Mouse (Mus musculus) embryonic stem cell, embryonic (primary cell): ENCODE results near the gene Eif2b4.

Experiments
- CTCF ChIA-PET, 4 experiments: fragments of 300-600 bp in 2 of 4; fragments of 350-600 bp in 2 of 4; sonication (Branson Sonifier 250); formaldehyde crosslinking; loops; one replicate each; lab custom pipeline; 2022; ENCODE audit warnings: inconsistent platforms in 2 of 4; lab: Charles Lee
- POLR2A ChIA-PET, 4 experiments: fragments of 300-600 bp in 2 of 4; fragments of 350-600 bp in 2 of 4; sonication (Branson Sonifier 250); formaldehyde crosslinking; loops; one replicate each; lab custom pipeline; 2022; ENCODE audit warnings: antibody characterized with exemption in 4 of 4, inconsistent platforms in 1 of 4; lab: Charles Lee

The Eif2b4 gene

DNA sequence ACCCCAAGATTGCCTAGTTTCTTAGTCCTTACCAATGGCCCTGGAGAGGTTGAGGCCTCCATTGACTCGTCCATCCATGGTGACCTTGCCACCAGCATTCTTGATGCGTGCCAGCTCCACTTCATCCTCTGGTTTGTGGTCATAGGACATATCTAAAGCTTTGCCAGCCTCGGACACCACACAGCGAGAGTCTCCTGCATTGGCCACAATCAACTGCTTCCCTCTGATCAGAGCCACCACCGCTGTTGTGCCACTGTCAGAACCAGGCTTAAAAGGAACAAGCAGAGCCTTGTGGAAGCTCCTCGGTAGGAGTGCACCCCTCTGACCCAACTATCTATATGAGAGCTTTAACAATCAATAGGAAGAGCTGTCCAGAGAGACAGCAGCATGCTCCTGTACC, 11.2 kb upstream of the Eif2b4 start:
- ChIA-PET POLR2A (interaction anchor here in 2 of 4 experiments (1.3 to 17.9 kb wide), 8 partner anchors 3 to 156 kb away, joined by 4 to 240 read pairs (median 8); partner anchors contain the start of genes Eif2b4 (in 2 of the 2), Ppm1g (in 2 of the 2), Snx17 (in 2 of the 2) and Atraid (in 1 of the 2)), CTCF (no interaction called here)

DNA sequence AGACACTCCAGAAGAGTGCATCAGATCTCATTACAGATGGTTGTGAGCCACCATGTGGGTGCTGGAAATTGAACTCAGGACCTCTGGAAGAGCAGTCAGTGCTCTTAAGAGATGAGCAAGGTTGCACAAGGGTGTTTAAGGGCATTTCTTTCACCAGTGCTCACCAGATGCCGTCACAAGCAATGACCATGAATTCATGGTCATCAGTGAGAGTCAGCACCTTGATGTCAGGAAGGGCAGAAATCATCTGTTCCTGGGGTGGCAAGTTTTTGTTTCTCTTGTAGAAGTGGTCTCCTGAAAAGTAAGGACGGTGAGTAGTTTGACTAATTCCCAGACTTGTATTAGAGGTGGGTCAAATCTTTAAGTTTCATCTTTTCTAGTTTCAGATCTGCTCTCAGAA, 10.6 kb upstream of the Eif2b4 start:
- CTCF ChIA-PET: no interaction called here
- POLR2A ChIA-PET: interaction anchor here in 2 of 4 experiments (1.3 to 17.9 kb wide), 9 partner anchors 4 to 156 kb away, joined by 4 to 240 read pairs (median 16); partner anchors contain the start of genes Eif2b4 (in 2 of the 2), Ppm1g (in 2 of the 2), Snx17 (in 2 of the 2) and Atraid (in 1 of the 2)

DNA sequence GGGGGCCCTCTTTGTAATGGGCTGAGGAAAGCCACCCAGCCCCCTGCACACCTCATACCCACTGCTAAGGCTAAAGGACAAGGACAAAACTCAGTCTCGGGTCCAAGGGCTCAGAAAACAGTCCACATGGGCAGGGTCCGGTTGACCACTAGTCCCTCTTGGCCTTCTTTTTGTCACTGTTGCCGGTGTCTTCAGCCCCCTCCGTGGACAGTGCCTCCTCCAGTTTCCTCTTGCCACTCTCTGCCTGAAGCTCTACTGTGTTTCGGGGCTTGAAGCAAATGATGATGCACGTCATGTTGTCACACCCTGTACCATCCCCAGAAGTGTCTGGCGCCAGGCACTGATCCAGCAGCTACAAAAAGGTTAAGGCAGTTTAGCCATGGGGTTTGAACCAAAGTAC, 9.7 kb upstream of the Eif2b4 start:
- POLR2A ChIA-PET: interaction anchor here (0.7 to 17.9 kb wide), 35 partner anchors 4 to 316 kb away, joined by 3 to 263 read pairs (median 7); partner anchors contain the start of genes Gm29609 (in 4 of the 4), Gtf3c2 (in 4 of the 4), Eif2b4 (in 3 of the 4) and Snx17 (in 3 of the 4)

DNA sequence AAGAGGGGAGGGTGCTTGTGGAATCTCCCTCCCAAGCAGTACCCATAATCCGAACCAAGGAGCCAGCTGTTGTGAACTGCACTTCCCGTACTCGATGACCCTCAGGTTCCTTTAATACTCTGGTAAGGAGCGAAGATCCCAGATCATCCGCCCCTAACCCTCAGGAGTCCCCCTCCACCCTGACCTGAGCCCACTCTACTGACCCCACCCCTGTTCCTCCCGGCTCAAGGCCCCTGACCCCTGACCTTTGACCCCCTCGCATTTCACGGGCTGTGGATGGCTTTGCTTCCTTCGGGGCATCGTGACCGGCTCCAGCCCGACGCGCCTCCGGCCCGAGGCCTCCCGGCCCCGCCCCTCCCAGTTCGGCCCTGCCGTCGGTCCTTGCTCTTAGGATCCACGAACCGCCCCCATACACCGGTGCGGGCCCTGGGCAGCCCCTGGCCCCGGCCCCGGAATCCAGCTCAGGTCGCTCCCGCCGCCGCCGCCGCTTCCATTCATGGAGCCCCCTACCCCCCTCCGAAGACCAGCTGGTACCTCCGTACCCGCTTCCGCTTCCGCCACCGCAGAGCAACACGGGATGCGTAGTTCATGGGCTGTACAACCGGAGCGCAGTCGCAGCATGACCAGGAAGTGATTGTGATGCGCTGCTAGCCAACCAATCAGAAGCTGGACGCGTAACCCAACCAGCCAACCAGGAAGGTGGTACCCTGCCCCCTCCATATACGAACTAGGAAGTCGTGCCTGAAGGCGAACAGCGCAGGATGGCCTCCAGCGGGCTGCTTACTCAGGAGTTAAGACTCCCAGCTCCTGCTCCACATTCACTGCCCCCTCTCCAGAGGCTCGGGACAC, 8.7 kb upstream of the Eif2b4 start, which contains the start of gene Zfp513:
Zfp513 (minus strand) TSS at position 562 of the 849 bp plus-strand sequence.
- ChIA-PET CTCF (interaction anchor here in 3 of 4 experiments (0.7 to 2.2 kb wide), 9 partner anchors 10 to 154 kb away, joined by 3 to 13 read pairs (median 3); partner anchors contain the start of genes Ppm1g (in 2 of the 3), Atraid (in 1 of the 3), Eif2b4 (in 1 of the 3) and Snx17 (in 1 of the 3)), POLR2A (interaction anchor here (0.6 to 17.9 kb wide), 81 partner anchors 4 to 1257 kb away, joined by 3 to 263 read pairs (median 4); partner anchors contain the start of genes Eif2b4 (in 4 of the 4), Gm29609 (in 4 of the 4), Gtf3c2 (in 4 of the 4) and Snx17 (in 4 of the 4))

More for the DNA sequence above, 9.7 kb upstream of the Eif2b4 start:
- CTCF ChIA-PET: interaction anchor here in 3 of 4 experiments (0.7 to 2.2 kb wide), 5 partner anchors 10 to 18 kb away, joined by 3 to 13 read pairs (median 5); partner anchors contain the start of genes Eif2b4 (in 1 of the 3), Ppm1g (in 1 of the 3) and Snx17 (in 1 of the 3)

DNA sequence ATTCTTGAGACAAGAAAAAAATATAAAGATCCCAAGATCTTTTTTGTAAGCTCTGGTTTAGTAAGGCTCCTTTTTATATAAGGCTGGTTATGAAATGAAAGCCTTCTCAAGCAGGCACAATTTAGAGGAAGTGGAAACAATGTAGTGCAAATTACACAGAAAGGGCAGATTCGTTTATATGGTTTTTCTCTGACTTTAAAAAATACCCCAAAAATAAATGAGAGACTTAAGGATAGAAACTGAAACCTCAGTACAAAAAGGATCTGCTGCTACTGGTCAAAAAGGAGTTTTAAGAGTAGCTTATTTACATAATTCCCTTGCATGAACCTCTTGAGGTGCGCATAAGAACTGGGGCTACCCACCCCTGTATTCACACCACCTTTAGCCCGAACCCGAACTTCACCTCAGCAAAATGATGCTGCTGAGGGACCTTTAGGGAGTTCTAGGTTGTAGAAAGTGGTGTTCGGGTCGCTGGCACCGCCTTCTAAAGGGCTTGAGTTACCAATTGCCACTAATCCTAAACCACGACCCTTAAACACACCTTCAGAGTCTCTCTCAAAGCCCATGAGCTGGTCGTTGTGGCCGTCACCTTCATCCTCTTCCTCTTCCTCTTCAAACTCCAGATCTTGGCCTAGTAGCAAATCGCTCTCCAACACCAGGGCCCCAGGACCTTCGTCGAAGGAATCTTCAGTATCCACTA, 8.0 kb upstream of the Eif2b4 start:
- CTCF ChIA-PET: interaction anchor here in 1 of 4 experiments (0.6 to 2.2 kb wide), 3 partner anchors 9 to 80 kb away, joined by 3 to 13 read pairs (median 8); partner anchors contain the start of genes Eif2b4 and Snx17
- POLR2A ChIA-PET: interaction anchor here (0.6 to 17.9 kb wide), 44 partner anchors 4 to 326 kb away, joined by 3 to 263 read pairs (median 6); partner anchors contain the start of genes Gm29609 (in 4 of the 4), Gtf3c2 (in 4 of the 4), Eif2b4 (in 3 of the 4) and Snx17 (in 3 of the 4)

DNA sequence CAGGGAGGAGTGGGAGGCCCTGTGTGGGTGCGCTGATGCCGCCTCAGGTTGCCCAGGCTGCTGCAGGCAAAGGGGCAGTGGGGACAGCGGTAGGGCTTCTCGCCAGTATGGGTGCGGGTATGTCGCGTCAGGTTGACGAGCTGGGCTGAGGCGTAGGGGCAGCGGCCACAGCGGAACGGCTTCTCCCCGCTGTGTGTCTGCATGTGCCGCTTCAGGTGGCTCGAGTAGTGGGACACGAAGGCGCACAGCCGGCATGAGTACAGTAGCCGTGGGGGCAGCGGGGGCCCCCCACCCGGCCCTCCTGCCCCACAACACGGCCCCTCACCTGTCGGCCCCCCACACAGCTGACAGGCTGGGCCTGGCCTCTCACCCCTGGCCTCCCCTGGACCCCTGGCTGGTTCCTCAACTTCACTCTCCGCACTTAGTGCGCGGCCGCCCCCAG, 7.1 kb upstream of the Eif2b4 start:
- CTCF ChIA-PET: interaction anchor here in 2 of 4 experiments (0.6 to 1.0 kb wide), 2 partner anchors 59 to 79 kb away, joined by 3 read pairs; no protein-coding TSS in a partner anchor
- POLR2A ChIA-PET: interaction anchor here (0.6 to 17.9 kb wide), 17 partner anchors 3 to 301 kb away, joined by 3 to 263 read pairs (median 14); partner anchors contain the start of genes Eif2b4 (in 2 of the 4), Gm29609 (in 2 of the 4), Gtf3c2 (in 2 of the 4) and Snx17 (in 2 of the 4)

DNA sequence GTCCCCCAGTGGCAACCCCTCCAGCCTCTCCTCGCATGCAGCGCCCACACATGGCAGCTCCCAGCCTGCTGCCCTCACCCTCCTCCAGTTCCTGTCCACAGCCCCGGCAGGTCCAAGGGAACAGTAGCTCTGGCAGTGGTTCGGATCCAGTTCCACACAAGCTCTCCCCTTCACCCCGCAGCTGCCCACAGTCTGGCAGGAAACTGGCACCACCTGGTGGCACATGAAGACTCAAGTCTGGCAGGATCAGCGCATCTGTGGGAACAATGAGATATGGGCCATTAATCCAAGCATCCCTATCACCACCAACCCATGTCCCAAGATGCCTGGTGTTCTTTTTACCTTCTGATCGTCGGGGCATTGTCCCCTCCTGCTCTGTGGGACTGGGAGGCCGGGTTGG, 6.7 kb upstream of the Eif2b4 start:
- ChIA-PET POLR2A (interaction anchor here in 2 of 4 experiments (1.9 to 17.9 kb wide), 10 partner anchors 2 to 152 kb away, joined by 7 to 263 read pairs (median 72); partner anchors contain the start of genes Eif2b4 (in 2 of the 2), Gm29609 (in 2 of the 2), Gtf3c2 (in 2 of the 2) and Snx17 (in 2 of the 2)), CTCF (interaction anchor here in 1 of 4 experiments (1.0 kb wide), 1 partner anchor 59 kb away, joined by 3 read pairs; no protein-coding TSS in a partner anchor)

DNA sequence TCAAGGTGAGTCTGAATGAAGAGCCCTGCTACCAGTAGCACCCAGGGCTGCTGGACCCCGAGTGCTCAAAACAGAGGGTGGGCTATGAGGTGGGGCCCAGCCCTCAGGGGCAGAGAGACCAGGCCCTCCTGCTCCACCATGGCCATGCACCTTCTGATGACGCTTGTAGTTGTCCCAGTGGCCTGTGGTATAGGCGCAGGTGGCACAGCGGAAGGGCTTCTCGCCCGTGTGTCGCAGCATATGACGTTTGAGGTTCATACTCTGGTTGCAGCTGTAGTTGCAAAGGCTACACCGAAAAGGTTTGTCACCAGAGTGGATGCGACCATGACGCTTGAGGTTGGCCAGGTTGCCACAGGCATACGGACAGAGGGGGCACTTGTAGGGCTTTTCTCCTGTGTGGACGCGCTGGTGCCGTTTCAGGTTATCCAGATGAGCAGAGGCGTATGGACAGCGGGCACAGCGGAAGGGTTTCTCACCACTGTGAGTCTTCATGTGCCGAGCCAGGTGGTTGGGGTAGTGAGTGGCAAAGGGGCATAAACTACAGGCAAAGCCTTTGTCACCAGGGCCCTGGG, 6.2 kb upstream of the Eif2b4 start:
- CTCF ChIA-PET: interaction anchor here in 1 of 4 experiments (1.0 kb wide), 1 partner anchor 58 kb away, joined by 3 read pairs; no protein-coding TSS in a partner anchor
- POLR2A ChIA-PET: interaction anchor here in 2 of 4 experiments (1.7 to 17.9 kb wide), 10 partner anchors 2 to 151 kb away, joined by 5 to 263 read pairs (median 62); partner anchors contain the start of genes Gm29609 (in 2 of the 2), Gtf3c2 (in 2 of the 2), Atraid (in 1 of the 2) and Eif2b4 (in 1 of the 2)

DNA sequence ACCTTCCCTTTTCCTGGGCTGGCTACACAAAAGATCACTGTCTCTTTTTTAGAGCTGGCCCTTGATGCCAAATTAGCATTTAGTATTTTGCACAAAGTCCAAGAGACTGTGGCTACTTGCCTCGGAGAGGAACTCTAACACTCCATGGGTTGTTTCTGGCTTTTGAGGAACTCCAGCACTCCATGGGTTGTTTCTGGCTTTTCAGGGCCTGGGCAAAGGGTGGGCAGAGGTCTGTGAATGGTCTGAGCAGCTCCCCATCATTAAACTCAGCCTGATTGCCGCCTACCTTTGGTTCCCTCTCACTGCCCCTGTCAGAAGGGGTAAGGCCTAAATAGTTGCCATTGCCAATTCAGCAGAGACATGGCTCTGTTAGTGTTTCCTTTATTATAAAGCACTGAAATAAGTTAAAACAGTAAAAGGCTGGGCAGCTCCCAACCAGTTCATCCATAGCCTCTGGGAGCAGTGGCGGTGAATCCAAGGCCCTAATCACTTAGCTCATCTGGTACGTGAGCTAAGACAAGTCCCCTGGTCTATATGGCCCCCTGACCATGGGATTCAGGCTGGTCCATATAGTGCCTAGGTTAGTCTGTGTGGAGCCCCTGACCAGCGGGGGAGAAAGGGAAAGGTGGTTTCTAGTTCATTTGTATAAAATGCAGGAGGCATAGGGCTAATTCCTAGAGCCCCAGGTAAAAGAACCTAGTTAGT, 5.5 kb upstream of the Eif2b4 start:
- ChIA-PET CTCF (no interaction called here), POLR2A (interaction anchor here in 2 of 4 experiments (0.7 to 17.9 kb wide), 18 partner anchors 1 to 151 kb away, joined by 3 to 263 read pairs (median 6); partner anchors contain the start of genes Gm29609 (in 2 of the 2), Gtf3c2 (in 2 of the 2), Atraid (in 1 of the 2) and Eif2b4 (in 1 of the 2))

DNA sequence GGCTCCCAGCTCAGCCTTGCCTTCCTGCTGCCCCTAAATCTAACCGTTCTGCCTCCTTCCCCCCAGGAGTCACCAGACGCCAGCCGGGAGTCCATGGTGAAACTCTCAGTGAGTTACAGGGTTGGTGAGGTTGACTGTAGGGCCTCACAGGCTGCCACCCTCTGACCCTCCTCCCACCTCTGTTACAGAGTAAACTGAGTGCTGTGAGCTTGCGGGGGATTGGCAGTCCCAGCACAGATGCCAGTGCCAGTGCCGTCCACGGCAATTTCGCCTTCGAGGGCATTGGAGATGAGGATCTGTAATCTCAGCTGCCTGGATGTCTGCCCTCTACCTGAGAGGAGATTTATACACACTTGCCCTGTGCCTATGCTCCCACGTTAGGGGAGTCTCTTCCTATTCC, 4.9 kb upstream of the Eif2b4 start:
- ChIA-PET POLR2A (interaction anchor here in 2 of 4 experiments (0.6 to 17.1 kb wide), 18 partner anchors 8 to 150 kb away, joined by 3 to 263 read pairs (median 5); partner anchors contain the start of genes Gm29609 (in 2 of the 2), Gtf3c2 (in 2 of the 2), Atraid (in 1 of the 2) and Mpv17 (in 1 of the 2)), CTCF (no interaction called here)

DNA sequence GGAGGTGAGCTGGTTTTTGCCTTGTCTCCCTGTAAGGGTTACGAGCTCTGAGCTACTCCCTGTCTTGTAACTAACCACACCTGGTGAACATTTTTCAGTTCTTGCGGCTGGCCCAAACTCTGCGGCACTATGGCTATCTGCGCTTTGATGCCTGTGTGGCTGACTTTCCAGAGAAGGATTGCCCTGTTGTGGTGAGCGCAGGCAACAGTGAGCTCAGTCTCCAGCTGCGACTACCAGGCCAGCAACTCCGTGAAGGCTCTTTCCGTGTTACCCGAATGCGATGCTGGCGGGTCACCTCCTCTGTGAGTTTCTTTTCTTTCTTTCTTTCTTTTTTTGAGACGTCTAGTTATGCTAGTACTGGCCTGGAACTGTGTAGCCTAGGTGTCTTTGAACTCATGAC, 3.8 kb upstream of the Eif2b4 start:
- POLR2A ChIA-PET: interaction anchor here (0.6 to 17.1 kb wide), 19 partner anchors 10 to 149 kb away, joined by 3 to 263 read pairs (median 6); partner anchors contain the start of genes Gm29609 (in 2 of the 4), Gtf3c2 (in 2 of the 4), Atraid (in 1 of the 4) and Cad (in 1 of the 4)
- CTCF ChIA-PET: interaction anchor here in 1 of 4 experiments (1.2 kb wide), 1 partner anchor 19 kb away, joined by 3 read pairs; no protein-coding TSS in a partner anchor

DNA sequence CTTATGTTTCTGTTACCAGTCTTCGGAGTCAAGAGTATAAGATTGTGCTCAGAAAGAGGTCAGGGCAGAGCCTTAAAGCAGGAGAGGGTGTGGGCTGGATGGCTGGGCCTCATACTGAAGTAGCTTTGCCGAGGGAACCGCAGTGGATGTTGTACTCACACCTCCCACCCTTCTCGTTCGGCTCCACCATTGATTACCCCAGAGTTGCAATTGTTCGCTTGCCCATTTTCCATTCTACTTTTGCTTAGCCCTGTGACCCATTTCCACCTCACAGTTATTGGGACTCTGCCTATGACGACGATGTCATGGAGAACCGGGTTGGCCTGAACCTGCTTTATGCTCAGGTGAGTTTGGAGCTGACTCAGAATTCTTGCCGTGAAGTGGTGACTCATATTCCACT, 3.0 kb upstream of the Eif2b4 start:
- POLR2A ChIA-PET: interaction anchor here in 2 of 4 experiments (0.8 to 17.1 kb wide), 20 partner anchors 8 to 309 kb away, joined by 3 to 263 read pairs (median 6); partner anchors contain the start of genes Gm29609 (in 2 of the 2), Gtf3c2 (in 2 of the 2), Trim54 (in 2 of the 2) and Atraid (in 1 of the 2)
- CTCF ChIA-PET: interaction anchor here in 2 of 4 experiments (0.6 to 1.2 kb wide), 3 partner anchors 20 to 36 kb away, joined by 3 to 4 read pairs (median 3); no protein-coding TSS in a partner anchor

DNA sequence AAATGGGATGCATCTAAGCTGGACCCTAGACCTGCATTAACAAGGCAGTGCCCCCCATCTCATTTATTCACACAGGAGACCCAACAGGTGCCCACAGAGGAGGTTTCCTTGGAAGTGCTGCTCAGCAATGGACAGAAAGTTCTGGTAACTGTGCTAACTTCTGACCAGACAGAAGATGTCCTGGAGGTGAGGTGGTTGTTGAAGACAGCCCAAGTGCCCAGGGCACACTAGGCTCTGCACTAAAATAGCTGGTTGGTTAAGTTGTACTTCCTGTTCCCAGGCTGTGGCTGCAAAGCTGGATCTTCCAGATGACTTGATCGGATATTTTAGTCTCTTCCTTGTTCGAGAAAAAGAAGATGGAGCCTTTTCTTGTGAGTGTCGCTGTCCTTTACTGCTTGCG, 2.4 kb upstream of the Eif2b4 start:
- POLR2A ChIA-PET: interaction anchor here in 2 of 4 experiments (0.7 to 17.1 kb wide), 21 partner anchors 9 to 308 kb away, joined by 3 to 263 read pairs (median 5); partner anchors contain the start of genes Gm29609 (in 2 of the 2), Gtf3c2 (in 2 of the 2), Atraid (in 1 of the 2) and Fndc4 (in 1 of the 2)

DNA sequence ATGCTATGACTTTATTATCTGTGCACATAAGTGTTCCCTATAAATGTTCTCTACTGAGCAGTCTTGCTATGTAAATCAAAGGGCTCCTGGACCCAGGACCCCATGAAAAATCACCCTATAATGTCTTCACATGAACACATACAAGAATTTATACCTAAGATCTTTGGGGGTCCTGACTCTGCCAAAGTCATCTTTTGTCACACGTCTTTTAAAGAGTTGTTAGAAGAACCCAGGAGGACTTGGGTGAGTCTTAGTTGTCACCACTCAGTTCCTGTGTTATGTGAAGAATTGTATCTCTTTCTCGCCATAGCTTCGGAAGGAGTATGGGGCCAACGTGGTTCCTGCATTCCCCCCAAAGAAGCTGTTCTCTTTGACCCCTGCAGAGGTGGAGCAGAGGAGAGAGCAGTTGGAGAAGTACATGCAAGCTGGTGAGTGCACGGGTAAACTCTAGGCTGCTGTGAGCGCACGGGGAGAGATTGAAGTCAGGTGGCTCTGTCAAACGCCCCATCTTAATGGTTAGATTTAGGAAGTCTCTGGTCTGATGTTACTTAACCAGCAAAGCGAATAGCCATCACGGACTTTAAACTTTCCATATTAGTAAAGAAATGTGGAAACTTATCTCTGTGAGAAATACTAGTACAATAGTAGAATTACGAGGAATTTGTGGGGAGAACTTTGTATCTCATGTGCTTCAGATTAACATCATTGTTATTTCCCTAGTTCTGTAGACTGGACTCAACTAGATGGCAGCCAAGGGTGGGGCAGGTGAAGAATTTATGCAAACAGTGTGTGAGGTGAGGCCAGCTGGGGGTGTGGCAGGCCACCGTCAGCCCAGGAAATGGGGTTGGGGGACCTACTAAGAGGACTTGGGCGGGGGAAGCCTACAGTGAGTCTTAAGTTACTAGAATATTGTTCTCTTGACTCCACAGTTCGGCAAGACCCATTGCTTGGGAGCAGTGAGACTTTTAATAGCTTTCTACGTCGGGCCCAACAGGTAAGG, 1.6 kb upstream of the Eif2b4 start:
- ChIA-PET POLR2A (interaction anchor here (0.6 to 17.1 kb wide), 29 partner anchors 7 to 1264 kb away, joined by 3 to 263 read pairs (median 6); partner anchors contain the start of genes Gm29609 (in 3 of the 4), Gtf3c2 (in 3 of the 4), Ppm1g (in 2 of the 4) and Zfp513 (in 2 of the 4)), CTCF (interaction anchor here in 2 of 4 experiments (0.5 kb wide), 2 partner anchors 24 to 1588 kb away, joined by 3 to 4 read pairs; no protein-coding TSS in a partner anchor)

More for the DNA sequence above, 2.4 kb upstream of the Eif2b4 start:
- CTCF ChIA-PET: interaction anchor here in 2 of 4 experiments (0.5 to 1.2 kb wide), 2 partner anchors 20 to 23 kb away, joined by 3 to 4 read pairs; no protein-coding TSS in a partner anchor
